Mouse (Mus musculus) kidney, adult 2 months (tissue): ENCODE measurements around the gene Tbc1d9b. TPM values are rescaled to one million over a fixed set of nuclear protein-coding genes. Genes with fewer than 3 reads are reported as not detected.
A peak's percentile ranks its signal among the peaks of the same experiment; 100 is the strongest.

Experiments
- DNase-seq: peaks from one replicate; pipeline ENCODE4 v3.0.0; 2021
- H3K27ac ChIP-seq: fragments of 200-500 bp; 2 replicates; pipeline ENCODE4 v1.5.1; 2012; ENCODE audit warnings: low read depth, low read length, control low read depth, inconsistent platforms; ENCODE audit not compliant: insufficient read depth
- H3K27me3 ChIP-seq: fragments of 200-500 bp; replicated peaks from 2 replicates; pipeline ENCODE4 v1.6.1; 2012; ENCODE audit warnings: mild to moderate bottlenecking, moderate library complexity, low read length, inconsistent platforms; ENCODE audit not compliant: control insufficient read depth, insufficient read depth
- H3K36me3 ChIP-seq: fragments of 200-500 bp; 2 replicates; pipeline ENCODE4 v1.6.1; 2012; ENCODE audit warnings: mild to moderate bottlenecking, moderate library complexity, low read length, inconsistent platforms; ENCODE audit not compliant: control insufficient read depth, insufficient read depth
- H3K4me1 ChIP-seq: fragments of 200-500 bp; 2 replicates; pipeline ENCODE4 v1.6.1; 2011; ENCODE audit warnings: low read length; ENCODE audit not compliant: control insufficient read depth, insufficient read depth
- H3K4me3 ChIP-seq: fragments of 200-500 bp; 2 replicates; pipeline ENCODE4 v1.5.1; 2011; ENCODE audit warnings: mild to moderate bottlenecking, low read depth, low read length, control low read depth; ENCODE audit not compliant: insufficient read depth
- CTCF ChIP-seq: fragments of 200-500 bp; conservative IDR thresholded peaks from 2 replicates; pipeline ENCODE4 v1.5.1; 2011; ENCODE audit warnings: low read depth, mild to moderate bottlenecking, control low read depth, low read length, moderate library complexity, mixed read lengths; ENCODE audit not compliant: insufficient read depth, insufficient read length
- POLR2A ChIP-seq: fragments of 200-500 bp; IDR thresholded peaks from one replicate; pipeline ENCODE4 v1.6.1; 2011; ENCODE audit warnings: low read depth, low read length, control low read depth
- WGBS: fragments of 180-500 bp; shearing (Covaris S2); methylation state at CpG from one replicate; pipeline ENCODE4 v1.1.7; 2018; 5-methylcytosine and 5-hydroxymethylcytosine counted together
- polyA plus RNA-seq: library from polyadenylated mRNA; depleted of rRNA; stranded (reverse); fragments of >200 nt; gene quantifications from 2 replicates; pipeline ENCODE4 v1.2.3, GENCODE M21; 2012

Gene Tbc1d9b
- polyA plus RNA-seq, 1 experiment = 52.2 TPM

DNA sequence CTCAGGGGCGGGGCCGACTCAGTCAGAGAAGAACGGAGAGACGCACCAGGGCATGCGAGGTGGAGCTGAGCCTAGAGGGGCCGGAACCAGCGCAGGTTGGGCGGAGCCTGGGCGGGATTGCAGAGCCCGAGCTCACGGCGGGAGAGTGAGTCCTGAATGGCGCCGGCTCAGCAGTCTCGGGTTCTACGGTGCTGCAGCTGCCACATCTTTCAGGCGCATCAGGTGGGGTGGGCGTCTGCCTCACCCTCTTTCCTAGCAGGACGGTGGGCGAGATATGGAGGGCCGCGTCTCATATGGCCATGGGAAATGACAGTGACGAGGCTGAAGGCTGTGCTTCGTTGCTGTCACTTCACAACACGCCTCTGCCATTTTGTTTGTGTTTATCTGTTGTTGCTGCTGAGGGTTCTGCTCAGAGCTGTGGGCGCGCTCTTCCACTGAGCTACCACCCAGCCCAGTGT, 43.6 kb downstream of the Tbc1d9b start:
- peak overlapping the region; percentile 76 for H3K4me3 ChIP-seq
- 0% methylated on average over 27 of the region's 27 CpGs for WGBS
- TF ChIP-seq CTCF = no peak
- TF ChIP-seq POLR2A = peak; percentile 21
- H3K36me3 ChIP-seq = no peaks in the 10 kb centered on the region; the same call in 1 of the 2 replicates
- H3K4me1 ChIP-seq = peaks cover 25% of the 10 kb centered on the region
- H3K27ac ChIP-seq = peak overlapping the region; percentile 48
- no peaks in the 10 kb centered on the region for H3K27me3 ChIP-seq
- peak; percentile 99 for DNase-seq

DNA sequence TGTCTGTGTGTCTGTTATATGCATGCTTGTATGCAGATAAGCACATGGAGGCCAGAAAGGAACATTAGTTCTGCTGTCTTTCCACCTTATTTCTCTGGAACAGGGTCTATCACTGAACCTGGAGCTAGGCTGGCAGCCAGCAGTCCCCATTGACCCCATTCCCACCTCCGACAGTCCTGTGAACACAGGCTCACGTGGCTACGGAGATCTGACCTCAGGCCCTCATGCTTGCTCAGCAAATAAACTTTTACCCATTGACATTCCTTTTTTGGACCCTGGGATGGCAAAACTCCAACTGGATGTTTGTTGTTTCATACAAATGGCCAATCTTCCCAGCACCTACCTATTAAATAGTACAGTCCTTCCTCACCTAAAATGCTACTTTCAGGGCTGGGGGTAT, 45.2 kb downstream of the Tbc1d9b start:
- no peak overlapping the region for H3K4me3 ChIP-seq
- 40% methylated on average over 3 of the region's 3 CpGs for WGBS
- TF ChIP-seq POLR2A (no peak), CTCF (no peak)

DNA sequence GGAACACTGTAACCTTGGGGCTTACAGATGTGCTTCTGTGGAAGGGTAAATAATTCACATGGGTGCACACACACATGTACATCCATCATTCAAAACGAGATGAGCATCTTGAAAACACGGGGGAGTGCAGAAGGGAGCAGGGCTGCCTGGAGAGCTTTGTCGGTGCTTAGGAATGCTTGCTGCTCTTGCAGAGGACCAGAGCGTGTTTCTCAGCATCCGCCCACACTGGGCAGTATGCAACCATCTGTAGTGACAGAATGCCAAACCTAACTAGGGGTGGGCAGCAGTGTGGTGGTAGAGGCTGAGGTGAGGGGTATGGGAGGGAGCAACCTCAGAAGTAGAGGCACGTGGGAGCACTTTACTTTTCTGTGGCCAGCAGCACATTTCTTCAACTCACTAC, 45.9 kb downstream of the Tbc1d9b start:
- DNase-seq = no peak
- TF ChIP-seq CTCF (no peak), POLR2A (no peak)
- H3K27me3 ChIP-seq = no peaks in the 10 kb centered on the region
- no peak overlapping the region for H3K4me3 ChIP-seq
- 51% methylated on average over 6 of the region's 6 CpGs for WGBS
- peaks cover 25% of the 10 kb centered on the region for H3K4me1 ChIP-seq
- peak overlapping the region; percentile 48; the same call in 1 of the 2 replicates for H3K27ac ChIP-seq
- no peaks in the 10 kb centered on the region for H3K36me3 ChIP-seq

More for the DNA sequence above, 45.2 kb downstream of the Tbc1d9b start:
- H3K27me3 ChIP-seq = no peaks in the 10 kb centered on the region
- peak; percentile 91 for DNase-seq
- no peaks in the 10 kb centered on the region for H3K36me3 ChIP-seq
- H3K4me1 ChIP-seq = peaks cover 25% of the 10 kb centered on the region
- H3K27ac ChIP-seq = peak overlapping the region; percentile 66; the same call in 1 of the 2 replicates

DNA sequence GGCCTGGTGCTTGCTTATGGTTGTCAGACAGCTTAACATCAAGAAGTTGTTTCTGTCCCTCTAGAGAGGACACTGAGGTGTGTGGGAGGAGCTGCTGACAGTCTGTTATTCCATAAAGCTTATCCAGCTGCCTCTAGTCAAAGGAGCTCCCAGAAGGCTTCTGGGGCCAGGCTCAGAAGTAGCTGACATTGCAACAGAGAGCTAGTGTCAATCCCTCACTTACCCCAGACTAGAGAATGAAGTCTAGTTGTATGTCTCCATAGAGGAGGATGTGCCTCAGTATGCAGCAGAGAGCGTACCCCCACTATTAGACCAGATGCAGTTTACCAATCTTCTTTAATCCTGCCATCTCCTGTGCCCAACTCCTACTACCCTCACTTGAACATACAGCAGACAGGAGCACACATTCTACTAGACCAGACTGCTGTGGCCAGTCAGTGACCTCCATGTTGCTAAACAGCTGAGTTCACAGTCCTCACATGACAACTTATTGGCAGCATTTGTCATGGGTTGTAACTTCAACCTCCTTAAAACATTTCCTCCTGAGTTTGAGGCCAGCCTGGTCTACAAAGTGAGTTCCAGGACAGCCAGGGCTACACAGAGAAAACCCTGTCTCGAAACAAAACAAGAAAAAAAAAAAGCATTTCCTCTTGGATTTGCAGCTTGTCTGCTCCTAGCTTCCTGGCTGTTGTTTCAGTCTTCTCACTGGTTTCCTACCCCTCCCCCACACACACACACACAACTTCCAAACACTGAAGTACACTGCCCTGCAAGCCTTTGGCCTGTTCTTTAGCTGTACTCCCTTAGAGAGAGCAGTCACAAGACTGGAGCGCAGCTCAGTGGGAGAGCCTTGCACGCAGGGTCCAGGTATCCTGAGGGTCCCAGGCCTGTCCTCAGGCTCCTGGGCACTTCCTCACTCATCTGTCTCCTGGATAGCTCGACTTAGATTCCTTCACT, 47.6 kb downstream of the Tbc1d9b start:
- Histone ChIP-seq H3K27me3 (no peaks in the 10 kb centered on the region), H3K4me1 (peaks cover 38% of the 10 kb centered on the region), H3K36me3 (no peaks in the 10 kb centered on the region), H3K4me3 (no peak overlapping the region), H3K27ac (peak overlapping the region; percentile 74)
- 55% methylated on average over 5 of the region's 5 CpGs for WGBS
- TF ChIP-seq POLR2A (no peak), CTCF (no peak)
- peak; percentile 62 for DNase-seq

DNA sequence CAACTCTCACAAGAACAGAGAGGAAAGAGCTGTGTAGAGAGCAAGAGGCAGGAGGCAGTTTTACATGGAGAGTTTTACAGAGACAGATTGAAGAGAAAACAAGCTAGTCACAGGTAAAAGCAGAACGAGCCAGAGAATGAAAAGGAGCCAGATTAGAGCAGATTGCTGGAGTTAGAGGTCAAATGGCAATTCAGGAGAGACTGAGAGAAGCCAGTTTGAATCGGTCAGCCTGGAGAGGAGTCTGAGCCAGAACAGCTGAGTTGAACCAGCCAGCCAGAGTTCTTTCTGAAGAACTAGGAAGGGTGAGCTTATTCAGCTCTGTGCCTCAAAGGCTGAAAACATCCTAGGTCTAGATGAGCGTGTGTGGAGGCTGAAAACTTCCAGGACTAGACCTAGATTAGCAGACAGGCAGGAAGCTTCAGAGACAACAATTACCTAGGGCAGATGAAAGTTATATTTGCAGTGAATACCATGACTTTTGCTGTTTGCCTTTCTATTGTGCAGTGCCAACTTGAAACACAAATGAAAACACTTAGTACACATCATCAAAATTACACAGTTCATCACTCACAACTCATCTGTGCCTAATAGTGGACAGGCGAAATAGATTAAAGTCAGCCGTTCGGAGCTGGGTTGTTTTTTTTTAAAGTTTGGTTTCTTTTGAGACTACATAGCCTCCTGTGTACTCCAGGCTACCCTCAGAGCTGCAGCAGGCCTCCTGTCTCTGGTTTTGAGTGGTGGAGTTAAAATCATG, 49.5 kb downstream of the Tbc1d9b start:
- Histone ChIP-seq H3K4me1 (peaks cover 41% of the 10 kb centered on the region), H3K36me3 (no peaks in the 10 kb centered on the region), H3K27ac (peak overlapping the region; percentile 37; the same call in 1 of the 2 replicates), H3K4me3 (no peak overlapping the region), H3K27me3 (no peaks in the 10 kb centered on the region)
- peak; percentile 56 for DNase-seq
- 57% methylated on average over 6 of the region's 6 CpGs for WGBS
- TF ChIP-seq CTCF (no peak), POLR2A (no peak)

DNA sequence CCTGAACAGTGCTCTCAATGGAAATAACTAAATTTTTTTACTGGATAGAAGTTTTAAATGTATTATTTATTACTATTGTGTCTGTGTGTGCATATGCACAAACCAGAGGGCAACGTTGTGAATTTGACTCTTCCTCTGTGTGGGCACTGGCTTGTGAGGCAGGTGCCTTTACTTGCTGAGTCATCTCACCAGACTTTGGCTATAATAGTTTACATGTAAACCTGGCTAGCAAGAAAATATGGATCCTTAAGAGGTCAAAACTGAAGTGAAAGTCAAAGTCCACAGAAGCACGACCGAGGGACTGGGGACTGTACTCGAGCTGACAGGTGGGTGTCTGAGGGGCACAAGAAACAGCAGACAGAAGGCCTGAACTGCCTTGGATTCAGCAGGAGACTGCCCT, 51.5 kb downstream of the Tbc1d9b start:
- TF ChIP-seq POLR2A = no peak
- no peak for TF ChIP-seq CTCF
- no peaks in the 10 kb centered on the region for H3K27me3 ChIP-seq
- 42% methylated on average over 4 of the region's 4 CpGs for WGBS
- no peaks in the 10 kb centered on the region for H3K36me3 ChIP-seq
- H3K27ac ChIP-seq = peak overlapping the region; percentile 36; the same call in 1 of the 2 replicates
- no peak overlapping the region for H3K4me3 ChIP-seq
- H3K4me1 ChIP-seq = peaks cover 34% of the 10 kb centered on the region
- DNase-seq = peak; percentile 67

DNA sequence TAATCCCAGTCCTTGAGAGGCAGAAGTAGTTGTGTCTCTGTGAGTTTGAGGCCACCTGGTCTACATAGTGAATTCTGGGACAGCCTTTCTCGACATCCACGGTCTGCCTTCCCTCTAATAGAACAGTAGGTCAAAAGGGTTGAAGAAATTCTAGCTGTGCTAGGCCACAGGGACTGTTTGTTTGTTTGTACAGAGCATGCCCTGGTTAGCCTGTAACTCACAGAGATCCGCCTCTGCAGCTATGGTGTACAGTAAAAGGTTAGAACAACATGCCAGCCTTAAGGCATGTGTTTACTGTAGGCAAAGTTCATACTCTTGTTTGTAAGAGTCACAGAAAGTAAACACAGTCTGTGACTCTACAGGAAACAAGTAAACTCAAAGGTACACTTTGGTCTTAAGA, 53.6 kb downstream of the Tbc1d9b start:
- peak; percentile 77 for DNase-seq
- H3K27ac ChIP-seq = peak overlapping the region; percentile 81
- no peaks in the 10 kb centered on the region for H3K36me3 ChIP-seq
- H3K4me1 ChIP-seq = peaks cover 22% of the 10 kb centered on the region
- 21% methylated on average over 3 of the region's 3 CpGs for WGBS
- TF ChIP-seq POLR2A (no peak), CTCF (no peak)
- no peaks in the 10 kb centered on the region for H3K27me3 ChIP-seq
- no peak overlapping the region for H3K4me3 ChIP-seq
